In genomic region chr10:26114409-26114808, GRCm38 (mm10) we compare ENCODE assay signal across 23 mouse cellular contexts. TPM values are rescaled to one million over a fixed set of nuclear protein-coding genes. Genes with fewer than 3 reads are reported as not detected.
DNase-seq lines count a peak whose midpoint lies in the region; ATAC-seq lines count a peak whose summit lies in the region.
"Had no signal": no experiment of that assay in that cellular context is flagged by ENCODE, and none has a peak within 500 bp of the region (broad histone marks: within the 10 kb centered on the region; RNA-seq: fewer than 3 reads in every experiment).

No protein-coding gene starts in this region.

- peak; percentile 37; the same call in 1 of the 2 replicates for ATAC-seq in hindbrain, embryonic 16.5 days
- ATAC-seq in hindbrain, embryonic 13.5 days (ENCODE audit: low FRiP score) = no peak

- WGBS in hindbrain, embryonic 16.5 days = 71% methylated on average over 4 of the region's 4 CpGs
- 82% methylated on average over 4 of the region's 4 CpGs for WGBS in hindbrain, embryonic 13.5 days

- no peaks in the 10 kb centered on the region for H3K36me3 ChIP-seq in hindbrain, embryonic 16.5 days (ENCODE audit: control insufficient read depth, insufficient read depth, low read length)
- no peaks in the 10 kb centered on the region for H3K36me3 ChIP-seq in hindbrain, embryonic 13.5 days
- H3K36me3 ChIP-seq: hindbrain, embryonic 15.5 days; neural tube, embryonic 13.5 days; stomach, embryonic 15.5 days had no signal

- H3K27me3 ChIP-seq in hindbrain, embryonic 16.5 days (replicated peaks; ENCODE audit: control insufficient read depth, insufficient read depth, low read length) = no peaks in the 10 kb centered on the region
- H3K27me3 ChIP-seq in hindbrain, embryonic 13.5 days = no peaks in the 10 kb centered on the region
- H3K27me3 ChIP-seq: hindbrain, embryonic 15.5 days; neural tube, embryonic 13.5 days; stomach, embryonic 15.5 days had no signal

- peak; percentile 64 for DNase-seq in 3134 (ENCODE audit: extremely low read depth, insufficient read length, low spot score)
- DNase-seq in 3T3-L1 (ENCODE audit: low read depth, low spot score) = peak; percentile 87
- peak; percentile 32 to 37 for DNase-seq in layer of hippocampus, adult 8-10 months (ENCODE audit: low spot score in 2 of 2)
- DNase-seq in kidney, postnatal 25 days = no peak
- DNase-seq in urinary bladder, postnatal 14 days (ENCODE audit: low spot score) = no peak
- DNase-seq: adrenal gland, postnatal 14 days; cerebellum, adult 9-11 months; gastrocnemius, postnatal 10 days; kidney, adult 11 months; left cerebral cortex, postnatal 4 days; lung, adult 2 months; lung, postnatal 36 days had no signal

- H3K27ac ChIP-seq in hindbrain, embryonic 16.5 days (ENCODE audit: low read depth, low read length) = no peak overlapping the region
- no peak overlapping the region for H3K27ac ChIP-seq in hindbrain, embryonic 13.5 days
- H3K27ac ChIP-seq: hindbrain, embryonic 15.5 days; kidney, postnatal 0 days; neural tube, embryonic 13.5 days; stomach, embryonic 15.5 days had no signal

- H3K9ac ChIP-seq in hindbrain, embryonic 16.5 days (ENCODE audit: low read depth, low read length) = no peak overlapping the region
- no peak overlapping the region for H3K9ac ChIP-seq in hindbrain, embryonic 13.5 days
- H3K9ac ChIP-seq: hindbrain, embryonic 15.5 days; neural tube, embryonic 13.5 days; stomach, embryonic 15.5 days had no signal

- H3K4me2 ChIP-seq in hindbrain, embryonic 16.5 days (ENCODE audit: low read length) = no peak overlapping the region
- H3K4me2 ChIP-seq in hindbrain, embryonic 13.5 days = no peak overlapping the region
- H3K4me2 ChIP-seq: hindbrain, embryonic 15.5 days; neural tube, embryonic 13.5 days; stomach, embryonic 15.5 days had no signal

- no peaks in the 10 kb centered on the region for H3K4me1 ChIP-seq in hindbrain, embryonic 16.5 days (ENCODE audit: control insufficient read depth, insufficient read depth, low read depth, low read length)
- H3K4me1 ChIP-seq in hindbrain, embryonic 13.5 days (replicated peaks) = no peaks in the 10 kb centered on the region
- H3K4me1 ChIP-seq: hindbrain, embryonic 15.5 days; neural tube, embryonic 13.5 days; stomach, embryonic 15.5 days had no signal

- H3K4me3 ChIP-seq in hindbrain, embryonic 16.5 days (ENCODE audit: low read length) = no peak overlapping the region
- H3K4me3 ChIP-seq in hindbrain, embryonic 13.5 days = no peak overlapping the region
- H3K4me3 ChIP-seq: hindbrain, embryonic 15.5 days; neural tube, embryonic 13.5 days; stomach, embryonic 15.5 days had no signal

- H3K9me3 ChIP-seq in hindbrain, embryonic 16.5 days (ENCODE audit: control insufficient read depth, low read length) = no peaks in the 10 kb centered on the region
- no peaks in the 10 kb centered on the region for H3K9me3 ChIP-seq in hindbrain, embryonic 13.5 days
- H3K9me3 ChIP-seq: hindbrain, embryonic 15.5 days; neural tube, embryonic 13.5 days; stomach, embryonic 15.5 days had no signal

RNA-seq across cellular contexts. Expression of gene Tmem200a, which starts 35.6 kb away (rescaled TPM):
- polyA plus RNA-seq in hindbrain, embryonic 16.5 days (2015; fragmentation: Nextera tagmentation; extraction: Ambion mirVana) = 22.7 and 23.6 TPM in 2 replicates
- 25.4 and 29.4 TPM in 2 replicates for polyA plus RNA-seq in hindbrain, embryonic 13.5 days (2015; fragmentation: Nextera tagmentation; extraction: Ambion mirVana)
- 10 to 100 TPM; 18.2 to 25.3 (median 22.3) TPM for total RNA-seq in layer of hippocampus, adult 8-10 months (2022)
- total RNA-seq: liver, adult 2 months; monocyte, adult 5-6 weeks had no signal
- polyA plus RNA-seq: liver, adult 2 months had no signal

RNA-seq across cellular contexts. Expression of gene Gm9767, which starts 36.4 kb away (rescaled TPM):
- polyA plus RNA-seq in hindbrain, embryonic 16.5 days (2015; fragmentation: Nextera tagmentation; extraction: Ambion mirVana) = 1.1 and 1.4 TPM in 2 replicates
- 1.8 and 2.7 TPM in 2 replicates for polyA plus RNA-seq in hindbrain, embryonic 13.5 days (2015; fragmentation: Nextera tagmentation; extraction: Ambion mirVana)
- 1 to 10 TPM in 1 of 4 experiments, under 1 TPM in 2, not detected in 1; 0.54 to 1.2 (median 0.94) TPM for total RNA-seq in layer of hippocampus, adult 8-10 months (2022)
- total RNA-seq: gastrocnemius, postnatal 10 days; heart, adult 8-10 months; liver, adult 2 months; monocyte, adult 5-6 weeks had no signal
- polyA plus RNA-seq: heart, postnatal 0 days; kidney, postnatal 0 days; liver, adult 2 months; thymus, postnatal 0 days had no signal

Comparison
In these comparisons a context has a peak if more than half of its experiments do, and no peak if none do; other contexts are left out.
1. DNase-seq: peak in 3134 (single experiment), 3T3-L1 (single experiment) and layer of hippocampus, adult 8-10 months (2 of 2); none in kidney, postnatal 25 days (0 of 2) and urinary bladder, postnatal 14 days (single experiment).